Mouse (Mus musculus) hindbrain, embryonic 14.5 days (tissue): ENCODE measurements at regions not wholly inside any gene's neighbourhood (a gene's known extent, or its start where the extent isn't known, plus 50 kb on each side); places are given as distances from the start of the nearest gene placed in this dataset.

ENCODE experiments used
- ATAC-seq: fragments of 200-750 bp; cut with Nextera tagmentation; 2 replicates; pipeline ENCODE4 v1.8.0; 2017; ENCODE audit warnings: moderate number of reproducible peaks, mild to moderate bottlenecking, moderate TSS enrichment, moderate library complexity; ENCODE audit not compliant: low FRiP score
- DNase-seq: peaks from one replicate; pipeline ENCODE4 v3.0.0-alpha.2; 2015; ENCODE audit warnings: low spot score
- H3K27ac ChIP-seq: fragments of 300-500 bp; sonication (generic); 2 replicates; pipeline ENCODE4 v1.5.1; 2014; ENCODE audit warnings: mild to moderate bottlenecking, moderate library complexity
- H3K27me3 ChIP-seq: fragments of 300-500 bp; sonication (generic); 2 replicates; pipeline ENCODE4 v1.6.1; 2014; ENCODE audit warnings: mild to moderate bottlenecking, low read length, mixed read lengths; ENCODE audit not compliant: control insufficient read depth, insufficient read depth
- H3K36me3 ChIP-seq: fragments of 300-500 bp; sonication (generic); replicated peaks from 2 replicates; pipeline ENCODE4 v1.6.1; 2014; ENCODE audit not compliant: control insufficient read depth, insufficient read depth
- H3K4me1 ChIP-seq: fragments of 300-500 bp; sonication (generic); replicated peaks from 2 replicates; pipeline ENCODE4 v1.6.1; 2014; ENCODE audit warnings: antibody characterized with exemption, low read length, mixed read lengths; ENCODE audit not compliant: control insufficient read depth, insufficient read depth
- H3K4me2 ChIP-seq: fragments of 300-500 bp; sonication (generic); replicated peaks from 2 replicates; pipeline ENCODE4 v1.6.1; 2014; ENCODE audit warnings: mild to moderate bottlenecking, moderate library complexity
- H3K4me3 ChIP-seq: fragments of 300-500 bp; sonication (generic); replicated peaks from 2 replicates; pipeline ENCODE4 v1.5.1; 2014; ENCODE audit warnings: mild to moderate bottlenecking, low read length
- H3K9ac ChIP-seq: fragments of 300-500 bp; sonication (generic); 2 replicates; pipeline ENCODE4 v1.6.1; 2014
- H3K9me3 ChIP-seq: fragments of 300-500 bp; sonication (generic); 2 replicates; pipeline ENCODE4 v1.6.1; 2016; ENCODE audit warnings: low read length; ENCODE audit not compliant: control insufficient read depth
- WGBS: fragments of 180-500 bp; shearing (Covaris S2); extraction: QIAGEN DNeasy Blood & Tissue Kit; methylation state at CpG from one replicate; pipeline ENCODE4 v1.1.7; 2014; 5-methylcytosine and 5-hydroxymethylcytosine counted together

- H3K36me3 ChIP-seq: no peaks in the 10 kb centered on the region
- 72% methylated on average over 5 of the region's 5 CpGs for WGBS
Measured at GRCm38 (mm10) chr13:112025586-112025950, 216.8 kb upstream of the Map3k1 start.

DNA sequence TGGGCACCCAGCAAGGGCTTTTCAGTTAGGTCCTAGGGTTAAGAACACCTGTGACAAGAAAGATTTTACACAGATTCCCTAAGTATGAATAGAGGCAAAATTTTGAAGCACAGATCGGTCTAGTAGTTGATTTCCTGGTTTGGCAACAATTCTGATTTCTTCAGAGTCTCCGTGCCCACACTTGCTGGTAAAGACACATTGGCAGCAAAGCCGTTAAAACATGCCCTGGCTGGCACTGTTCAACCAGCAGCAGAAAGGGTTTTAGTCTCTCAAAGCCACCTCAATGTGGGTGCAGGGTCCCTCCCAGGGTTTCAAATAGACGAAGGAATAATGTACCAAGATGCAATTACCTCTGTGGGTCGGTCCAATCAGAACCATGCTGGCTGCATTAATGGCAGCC lies 218.9 kb upstream of the Map3k1 start:
- ATAC-seq: no peak
- 92% methylated on average over 5 of the region's 5 CpGs for WGBS

More at GRCm38 (mm10) chr13:112025586-112025950, 216.8 kb upstream of the Map3k1 start:
- no peak overlapping the region for H3K27ac ChIP-seq
- DNase-seq: no peak
- no peak overlapping the region for H3K4me2 ChIP-seq
- no peaks in the 10 kb centered on the region for H3K4me1 ChIP-seq
- no peak for ATAC-seq
- no peak overlapping the region for H3K4me3 ChIP-seq
- H3K27me3 ChIP-seq: no peaks in the 10 kb centered on the region
- no peaks in the 10 kb centered on the region for H3K9me3 ChIP-seq
- no peak overlapping the region for H3K9ac ChIP-seq

GRCm38 (mm10) chr13:112031061-112031460 lies 222.3 kb upstream of the Map3k1 start:
- no peak for ATAC-seq
- no peak for DNase-seq
- Histone ChIP-seq H3K4me1 (no peaks in the 10 kb centered on the region), H3K9me3 (no peaks in the 10 kb centered on the region), H3K9ac (no peak overlapping the region), H3K4me2 (no peak overlapping the region), H3K4me3 (no peak overlapping the region), H3K27ac (no peak overlapping the region), H3K36me3 (no peaks in the 10 kb centered on the region), H3K27me3 (no peaks in the 10 kb centered on the region)
- 79% methylated on average over 11 of the region's 11 CpGs for WGBS

More for the DNA sequence above, 218.9 kb upstream of the Map3k1 start:
- no peak overlapping the region for H3K9ac ChIP-seq
- no peak overlapping the region for H3K27ac ChIP-seq
- no peaks in the 10 kb centered on the region for H3K27me3 ChIP-seq
- no peaks in the 10 kb centered on the region for H3K36me3 ChIP-seq
- no peak overlapping the region for H3K4me2 ChIP-seq
- H3K4me3 ChIP-seq: no peak overlapping the region
- no peaks in the 10 kb centered on the region for H3K4me1 ChIP-seq
- DNase-seq: no peak
- H3K9me3 ChIP-seq: no peaks in the 10 kb centered on the region

- ATAC-seq (no peak), DNase-seq (no peak)
- Histone ChIP-seq H3K36me3 (no peaks in the 10 kb centered on the region), H3K9me3 (no peaks in the 10 kb centered on the region), H3K27me3 (no peaks in the 10 kb centered on the region), H3K27ac (no peak overlapping the region), H3K4me2 (no peak overlapping the region), H3K4me3 (no peak overlapping the region), H3K9ac (no peak overlapping the region), H3K4me1 (no peaks in the 10 kb centered on the region)
- WGBS: 92% methylated on average over 24 of the region's 24 CpGs
Measured at GRCm38 (mm10) chr13:112031631-112032320, 223.0 kb upstream of the Map3k1 start.

DNA sequence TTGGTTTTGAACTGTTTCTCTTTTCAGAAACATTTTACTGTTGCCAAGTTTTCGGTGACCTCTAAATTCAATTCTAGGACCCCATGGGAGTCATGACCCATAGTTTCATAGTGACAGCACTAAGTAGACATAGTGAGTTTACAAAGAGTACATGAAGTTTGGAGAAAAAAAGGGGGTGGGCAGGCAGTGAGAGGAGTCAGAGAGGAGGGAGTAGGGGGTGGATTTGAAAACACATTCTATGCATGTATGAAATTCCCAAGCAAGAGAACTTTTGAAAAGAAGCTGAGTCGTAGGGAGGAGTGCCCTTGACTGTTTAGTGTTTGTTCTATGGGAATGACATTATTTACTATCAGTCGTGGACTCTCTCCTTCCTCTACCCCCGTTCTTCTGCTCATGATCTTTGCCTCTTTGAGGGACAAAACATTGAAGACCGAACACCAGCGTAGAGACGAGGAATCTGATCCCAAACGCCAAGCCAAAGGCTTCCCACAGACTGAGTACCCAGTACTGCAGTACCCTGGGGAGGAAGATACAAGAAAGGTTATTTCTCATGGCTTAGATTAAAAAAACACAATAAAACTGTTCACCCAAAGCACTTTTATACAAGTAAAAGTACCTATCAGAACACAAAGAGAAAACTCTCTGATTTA lies 229.1 kb upstream of the Map3k1 start:
- Histone ChIP-seq H3K4me1 (no peaks in the 10 kb centered on the region), H3K9ac (no peak overlapping the region), H3K27me3 (no peaks in the 10 kb centered on the region), H3K9me3 (no peaks in the 10 kb centered on the region), H3K27ac (no peak overlapping the region), H3K4me2 (no peak overlapping the region), H3K36me3 (no peaks in the 10 kb centered on the region), H3K4me3 (no peak overlapping the region)
- DNase-seq: no peak
- no peak for ATAC-seq
- 88% methylated on average over 8 of the region's 8 CpGs for WGBS

DNA sequence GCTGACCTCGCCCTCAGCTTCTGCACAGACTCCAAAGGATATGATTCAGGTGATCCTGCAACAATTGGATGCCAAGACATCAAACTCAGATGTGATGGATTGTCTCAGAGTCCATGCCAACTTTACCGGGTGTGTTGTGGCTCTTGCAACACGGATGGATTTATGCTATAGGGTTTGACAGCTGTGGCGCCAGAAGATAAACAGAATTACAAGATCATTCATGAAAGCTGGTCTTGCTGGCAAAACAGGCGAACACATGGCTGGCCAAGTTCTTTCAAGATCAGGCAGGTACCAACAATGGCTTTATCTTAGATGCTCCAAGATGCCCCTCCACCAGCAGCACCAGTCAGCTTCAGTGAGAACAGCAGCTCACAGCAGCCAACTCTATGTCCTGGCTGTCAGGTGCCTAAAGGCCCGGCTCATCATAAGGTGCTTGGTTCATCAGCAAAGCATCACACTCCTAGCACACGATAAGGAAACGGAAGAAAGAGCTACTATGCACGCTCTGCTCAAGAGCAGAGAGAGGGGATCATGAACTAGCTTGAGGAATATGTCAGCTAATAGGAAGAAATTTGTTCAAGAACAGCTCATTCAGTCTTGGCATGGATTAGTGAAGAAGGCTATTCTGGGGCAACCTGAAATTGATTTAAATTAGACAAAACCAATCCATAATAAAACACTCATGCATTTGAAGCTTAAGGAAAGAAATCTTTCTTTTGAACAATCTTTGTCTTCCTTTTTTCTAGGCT lies 229.9 kb upstream of the Map3k1 start:
- H3K9me3 ChIP-seq: no peaks in the 10 kb centered on the region
- H3K27me3 ChIP-seq: no peaks in the 10 kb centered on the region
- no peak overlapping the region for H3K4me3 ChIP-seq
- no peak for ATAC-seq
- no peak overlapping the region for H3K4me2 ChIP-seq
- WGBS: 94% methylated on average over 9 of the region's 9 CpGs
- no peak for DNase-seq
- no peaks in the 10 kb centered on the region for H3K4me1 ChIP-seq
- no peaks in the 10 kb centered on the region for H3K36me3 ChIP-seq
- no peak overlapping the region for H3K27ac ChIP-seq
- no peak overlapping the region for H3K9ac ChIP-seq

- H3K36me3 ChIP-seq: no peaks in the 10 kb centered on the region
- no peak overlapping the region for H3K27ac ChIP-seq
- no peaks in the 10 kb centered on the region for H3K4me1 ChIP-seq
- DNase-seq: no peak
- H3K4me2 ChIP-seq: no peak overlapping the region
- H3K9ac ChIP-seq: no peak overlapping the region
- H3K27me3 ChIP-seq: no peaks in the 10 kb centered on the region
- ATAC-seq: no peak
- 80% methylated on average over 7 of the region's 7 CpGs for whole genome bisulfite sequencing
- H3K9me3 ChIP-seq: no peaks in the 10 kb centered on the region
- no peak overlapping the region for H3K4me3 ChIP-seq
Measured at GRCm38 (mm10) chr13:112039422-112040145, 230.8 kb upstream of the Map3k1 start.

- 95% methylated on average over 13 of the region's 13 CpGs for WGBS
- no peak overlapping the region for H3K9ac ChIP-seq
- no peak overlapping the region for H3K27ac ChIP-seq
- H3K4me1 ChIP-seq: no peaks in the 10 kb centered on the region
- DNase-seq (no peak), ATAC-seq (no peak)
- H3K36me3 ChIP-seq: no peaks in the 10 kb centered on the region
- H3K4me3 ChIP-seq: no peak overlapping the region
- no peak overlapping the region for H3K4me2 ChIP-seq
- no peaks in the 10 kb centered on the region for H3K27me3 ChIP-seq
- no peaks in the 10 kb centered on the region for H3K9me3 ChIP-seq
Measured at GRCm38 (mm10) chr13:112043524-112044246, 234.9 kb upstream of the Map3k1 start.
